Mouse (Mus musculus): ENCODE data around the gene Mgat5b.

DNA sequence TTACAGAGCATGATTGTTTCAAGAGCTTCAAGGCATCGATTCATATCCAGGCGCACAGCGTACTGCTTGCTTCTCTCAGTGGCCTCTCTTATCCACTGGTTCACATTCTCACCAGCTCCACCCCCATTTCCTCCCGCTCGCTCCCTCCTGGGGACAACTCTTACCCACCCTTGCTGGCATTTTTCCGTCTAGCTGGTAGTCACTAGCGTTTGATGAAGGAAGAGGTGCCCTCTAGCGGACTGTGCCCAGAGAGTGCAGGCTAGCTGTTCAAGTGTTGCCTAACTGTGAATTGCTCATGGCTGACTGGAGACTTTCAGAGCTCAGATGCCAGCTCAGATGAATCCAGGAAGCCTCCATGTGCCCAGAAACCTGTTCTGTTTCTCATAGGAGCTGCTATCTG, 99.7 kb downstream of the Mgat5b start:
- TF ChIP-seq ZKSCAN1 (IDR thresholded peaks at IDR 0.05; ENCODE audit: low read depth, low read length), result no peak
- peak; percentile 77 to 80 (median 79) for TF ChIP-seq CTCF (IDR thresholded peaks at IDR 0.05 in 2 of 3, conservative IDR thresholded peaks at IDR 0.05 in 1 of 3; ENCODE audit: control insufficient read depth in 1 of 3, insufficient read depth in 1 of 3, low read depth in 2 of 3, low read length in 3 of 3, poor library complexity in 1 of 3, severe bottlenecking in 1 of 3)
- no peak for TF ChIP-seq POLR2A (IDR thresholded peaks at IDR 0.05; ENCODE audit: control insufficient read depth in 1 of 2, insufficient read depth in 1 of 2, low read depth in 1 of 2, low read length in 2 of 2, poor library complexity in 1 of 2)
- TF ChIP-seq E2F4 (IDR thresholded peaks at IDR 0.05; ENCODE audit: borderline replicate concordance, low read depth, low read length), result no peak

Measured in MEL (cell line).